Comparison of ENCODE assay signal across 8 mouse cellular contexts in genomic region chr14:44989751-44990150, GRCm38 (mm10). TPM values are rescaled to one million over a fixed set of nuclear protein-coding genes. Genes with fewer than 3 reads are reported as not detected.
A peak's percentile ranks its signal among the peaks of the same experiment; 100 is the strongest.
DNase-seq lines count a peak whose midpoint lies in the region; ATAC-seq and TF ChIP-seq lines count a peak whose summit lies in the region.

No protein-coding gene starts in this region.

- 39% methylated on average over 4 of the region's 4 CpGs for WGBS in lung, embryonic 14.5 days
- WGBS in embryonic facial prominence, embryonic 12.5 days = 36% methylated on average over 4 of the region's 4 CpGs
- 16% methylated on average over 4 of the region's 4 CpGs for WGBS in limb, embryonic 10.5 days
- 26% methylated on average over 4 of the region's 4 CpGs for WGBS in neural tube, embryonic 14.5 days

- no peaks in the 10 kb centered on the region for H3K9me3 ChIP-seq in lung, embryonic 14.5 days (ENCODE audit: low read depth, low read length)
- no peaks in the 10 kb centered on the region for H3K9me3 ChIP-seq in embryonic facial prominence, embryonic 12.5 days
- no peaks in the 10 kb centered on the region for H3K9me3 ChIP-seq in limb, embryonic 10.5 days (replicated peaks)
- no peaks in the 10 kb centered on the region for H3K9me3 ChIP-seq in neural tube, embryonic 14.5 days (ENCODE audit: control insufficient read depth, low read length)

- ATAC-seq in lung, embryonic 14.5 days (ENCODE audit: insufficient read depth) = no peak
- no peak for ATAC-seq in embryonic facial prominence, embryonic 12.5 days (ENCODE audit: insufficient number of reproducible peaks, insufficient read depth, low FRiP score, low TSS enrichment)
- peak; percentile 4; the same call in 1 of the 2 replicates for ATAC-seq in neural tube, embryonic 14.5 days (ENCODE audit: low read depth)

- H3K27me3 ChIP-seq in lung, embryonic 14.5 days (ENCODE audit: insufficient read depth, low read length) = no peaks in the 10 kb centered on the region
- peaks cover 25% of the 10 kb centered on the region for H3K27me3 ChIP-seq in embryonic facial prominence, embryonic 12.5 days
- peaks cover 38% of the 10 kb centered on the region for H3K27me3 ChIP-seq in limb, embryonic 10.5 days (ENCODE audit: low read depth, poor library complexity, severe bottlenecking)
- no peaks in the 10 kb centered on the region; the same call in 1 of the 2 replicates for H3K27me3 ChIP-seq in neural tube, embryonic 14.5 days (ENCODE audit: control insufficient read depth, insufficient read depth, low read length)

- H3K4me2 ChIP-seq in lung, embryonic 14.5 days = peak overlapping the region; percentile 88
- H3K4me2 ChIP-seq in embryonic facial prominence, embryonic 12.5 days (replicated peaks) = peak overlapping the region; percentile 87
- peak overlapping the region; percentile 89 for H3K4me2 ChIP-seq in neural tube, embryonic 14.5 days (ENCODE audit: low read depth, low read length)

- no peak for DNase-seq in lung, embryonic 14.5 days
- DNase-seq in lung, adult 18-20 months = no peak
- peak; percentile 38 for DNase-seq in limb, embryonic 10.5 days (ENCODE audit: low spot score)
- no peak for DNase-seq in adrenal gland, postnatal 25 days
- DNase-seq in layer of hippocampus, adult 9-10 months (ENCODE audit: low spot score) = no peak
- DNase-seq in ovary, postnatal 10 days (ENCODE audit: low spot score) = no peak

- no peaks in the 10 kb centered on the region; the same call in 1 of the 2 replicates for H3K4me1 ChIP-seq in lung, embryonic 14.5 days (ENCODE audit: insufficient read depth)
- H3K4me1 ChIP-seq in embryonic facial prominence, embryonic 12.5 days = peaks cover 4% of the 10 kb centered on the region; the same call in 1 of the 2 replicates
- H3K4me1 ChIP-seq in limb, embryonic 10.5 days = peaks cover 16% of the 10 kb centered on the region
- H3K4me1 ChIP-seq in neural tube, embryonic 14.5 days (ENCODE audit: control insufficient read depth, insufficient read depth, low read length) = peaks cover 5% of the 10 kb centered on the region

- H3K36me3 ChIP-seq in lung, embryonic 14.5 days (ENCODE audit: insufficient read depth) = no peaks in the 10 kb centered on the region
- no peaks in the 10 kb centered on the region for H3K36me3 ChIP-seq in embryonic facial prominence, embryonic 12.5 days
- H3K36me3 ChIP-seq in limb, embryonic 10.5 days = no peaks in the 10 kb centered on the region
- H3K36me3 ChIP-seq in neural tube, embryonic 14.5 days (ENCODE audit: control insufficient read depth, insufficient read depth, low read length) = no peaks in the 10 kb centered on the region

- H3K9ac ChIP-seq in lung, embryonic 14.5 days = peak overlapping the region; percentile 48
- peak overlapping the region; percentile 30; the same call in 1 of the 2 replicates for H3K9ac ChIP-seq in embryonic facial prominence, embryonic 12.5 days
- peak overlapping the region; percentile 35 for H3K9ac ChIP-seq in neural tube, embryonic 14.5 days (replicated peaks; ENCODE audit: low read depth, low read length)

- peak overlapping the region; percentile 49 for H3K4me3 ChIP-seq in lung, embryonic 14.5 days (ENCODE audit: low read depth, low read length)
- peak overlapping the region; percentile 44 for H3K4me3 ChIP-seq in embryonic facial prominence, embryonic 12.5 days
- H3K4me3 ChIP-seq in limb, embryonic 10.5 days = peak overlapping the region; percentile 57
- H3K4me3 ChIP-seq in neural tube, embryonic 14.5 days (ENCODE audit: low read depth, low read length) = peak overlapping the region; percentile 41

- no peak for TF ChIP-seq CTCF in lung, embryonic 14.5 days (IDR thresholded peaks at IDR 0.05; ENCODE audit: low read depth)

- no peak overlapping the region for H3K27ac ChIP-seq in lung, embryonic 14.5 days (ENCODE audit: low read depth)
- H3K27ac ChIP-seq in embryonic facial prominence, embryonic 12.5 days = no peak overlapping the region; the same call in 1 of the 2 replicates
- H3K27ac ChIP-seq in limb, embryonic 10.5 days = no peak overlapping the region
- H3K27ac ChIP-seq in neural tube, embryonic 14.5 days (ENCODE audit: low read depth, low read length) = no peak overlapping the region

RNA-seq across cellular contexts. Expression of gene Ptger2, which starts 1.8 kb away (rescaled TPM):
- 2.8 TPM in 2 replicates for polyA plus RNA-seq in lung, embryonic 14.5 days (2014; fragmentation: Nextera tagmentation; extraction: Ambion mirVana)
- polyA plus RNA-seq in embryonic facial prominence, embryonic 12.5 days (2016; fragmentation: Nextera tagmentation; extraction: Ambion mirVana) = 0.77 and 0.78 TPM in 2 replicates
- 0.10 TPM in 1 of 2 replicates, not detected in the other for polyA plus RNA-seq in limb, embryonic 10.5 days (2016; fragmentation: Nextera tagmentation; extraction: Ambion mirVana)
- 1.6 and 2.4 TPM in 2 replicates for polyA plus RNA-seq in neural tube, embryonic 14.5 days (2014; fragmentation: Nextera tagmentation; extraction: Ambion mirVana)
- total RNA-seq in adrenal gland, postnatal 25 days (2021) = 0.38 and 0.49 TPM in 2 replicates
